ENCODE assay signal across 17 mouse cellular contexts in the genomic region with DNA sequence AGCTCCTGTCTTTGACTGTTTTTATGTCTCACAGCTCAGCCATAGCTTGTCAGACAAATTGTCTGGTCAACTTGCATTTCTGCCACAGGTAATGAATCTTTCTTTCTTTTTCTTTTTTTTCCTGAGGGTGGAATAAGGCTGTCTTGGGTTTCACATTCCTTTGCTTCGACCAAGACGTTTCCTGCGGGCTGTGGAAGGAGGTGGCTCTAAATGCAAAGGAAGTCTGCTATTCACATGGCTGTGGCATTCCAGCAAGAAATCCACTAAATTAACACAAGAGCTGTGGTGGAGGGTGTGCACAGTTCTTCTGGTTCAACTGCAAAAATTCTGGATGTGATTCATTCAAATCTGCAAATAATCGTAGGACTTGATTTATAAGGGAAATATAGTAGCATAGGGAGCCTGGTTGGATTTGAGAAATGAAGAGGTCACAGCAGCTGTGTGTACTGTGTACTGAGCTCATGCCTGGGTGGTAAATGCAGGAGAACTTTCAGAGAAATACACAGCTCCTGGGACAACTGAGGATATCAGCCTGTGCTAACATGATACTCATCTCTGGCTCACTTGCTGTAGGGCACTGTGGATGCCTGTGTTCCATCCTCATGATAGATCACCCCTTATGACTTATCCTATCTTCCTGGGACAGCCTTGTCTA.
A peak's percentile ranks its signal among the peaks of the same experiment; 100 is the strongest.
DNase-seq lines count a peak whose midpoint lies in the region; ATAC-seq lines count a peak whose summit lies in the region.
"Had no signal": no experiment of that assay in that cellular context is flagged by ENCODE, and none has a peak within 500 bp of the region (broad histone marks: within the 10 kb centered on the region; RNA-seq: fewer than 3 reads in every experiment).

No protein-coding gene starts in this region.

- 0 out of 2 replicates have a peak, but pooled peaks cover 3% of the 10 kb centered on the region for H3K4me1 ChIP-seq in kidney, embryonic 14.5 days (ENCODE audit: control insufficient read depth, insufficient read depth, low read length)
- peaks cover 30% of the 10 kb centered on the region for H3K4me1 ChIP-seq in embryonic facial prominence, embryonic 14.5 days (ENCODE audit: control insufficient read depth, insufficient read depth, low read length)
- H3K4me1 ChIP-seq in limb, embryonic 13.5 days, result peaks cover 35% of the 10 kb centered on the region
- H3K4me1 ChIP-seq: stomach, embryonic 15.5 days had no signal

- no peak overlapping the region for H3K4me3 ChIP-seq in kidney, embryonic 14.5 days (ENCODE audit: low read length)
- H3K4me3 ChIP-seq in embryonic facial prominence, embryonic 14.5 days (ENCODE audit: low read depth, low read length), result no peak overlapping the region
- no peak overlapping the region for H3K4me3 ChIP-seq in limb, embryonic 13.5 days
- H3K4me3 ChIP-seq: forebrain, embryonic 10.5 days; heart, adult 2 months; stomach, embryonic 15.5 days had no signal

- ATAC-seq in kidney, embryonic 14.5 days (ENCODE audit: low FRiP score, low TSS enrichment), result peak; percentile 83
- ATAC-seq in embryonic facial prominence, embryonic 14.5 days (ENCODE audit: low read depth), result peak; percentile 48; the same call in 1 of the 2 replicates
- ATAC-seq in limb, embryonic 13.5 days (ENCODE audit: low FRiP score, low read depth), result peak; percentile 71; the same call in 1 of the 2 replicates
- ATAC-seq in erythroid progenitor cell, adult 5-6 weeks (replicated peaks; ENCODE audit: low FRiP score, poor library complexity, severe bottlenecking), result no peak
- ATAC-seq: midbrain, embryonic 16.5 days had no signal

- no peak overlapping the region for H3K4me2 ChIP-seq in kidney, embryonic 14.5 days (replicated peaks; ENCODE audit: low read depth, low read length)
- no peak overlapping the region for H3K4me2 ChIP-seq in embryonic facial prominence, embryonic 14.5 days (ENCODE audit: low read depth, low read length)
- H3K4me2 ChIP-seq in limb, embryonic 13.5 days (replicated peaks), result peak overlapping the region; percentile 3; the same call in 1 of the 2 replicates
- H3K4me2 ChIP-seq: stomach, embryonic 15.5 days had no signal

- no peak overlapping the region for H3K9ac ChIP-seq in kidney, embryonic 14.5 days (ENCODE audit: low read depth, low read length)
- no peak overlapping the region for H3K9ac ChIP-seq in embryonic facial prominence, embryonic 14.5 days (ENCODE audit: low read depth, low read length)
- H3K9ac ChIP-seq in limb, embryonic 13.5 days, result no peak overlapping the region
- H3K9ac ChIP-seq: liver, embryonic 14.5 days; stomach, embryonic 15.5 days had no signal

- H3K36me3 ChIP-seq in kidney, embryonic 14.5 days (ENCODE audit: control insufficient read depth, insufficient read depth, low read length), result no peaks in the 10 kb centered on the region
- no peaks in the 10 kb centered on the region for H3K36me3 ChIP-seq in embryonic facial prominence, embryonic 14.5 days (ENCODE audit: control insufficient read depth, insufficient read depth, low read length)
- no peaks in the 10 kb centered on the region for H3K36me3 ChIP-seq in limb, embryonic 13.5 days
- H3K36me3 ChIP-seq: forebrain, embryonic 10.5 days; stomach, embryonic 15.5 days had no signal

- DNase-seq in kidney, adult 8-10 months, result no peak
- peak; percentile 56 for DNase-seq in ZHBTc4 (ENCODE audit: low read depth, low spot score)
- peak; percentile 80 for DNase-seq in embryonic facial prominence, embryonic 14.5 days (ENCODE audit: low spot score)
- DNase-seq in adrenal gland, adult 18-20 months (ENCODE audit: low spot score in 2 of 2), result no peak
- no peak for DNase-seq in frontal cortex, adult 2 months (ENCODE audit: extremely low spot score in 1 of 2, low spot score in 1 of 2)
- DNase-seq: cerebellum, postnatal 25 days; gastrocnemius, postnatal 14 days; heart, adult 2 months; lung, postnatal 10 days; right cerebral cortex, adult 18-20 months had no signal

- H3K27ac ChIP-seq in kidney, embryonic 14.5 days (ENCODE audit: low read depth, low read length), result peak overlapping the region; percentile 37; the same call in 1 of the 2 replicates
- peak overlapping the region; percentile 52 for H3K27ac ChIP-seq in embryonic facial prominence, embryonic 14.5 days (replicated peaks; ENCODE audit: low read depth, low read length)
- H3K27ac ChIP-seq in limb, embryonic 13.5 days, result peak overlapping the region; percentile 74
- H3K27ac ChIP-seq: forebrain, embryonic 10.5 days; heart, adult 2 months; liver, embryonic 14.5 days; stomach, embryonic 15.5 days had no signal

- 18% methylated on average over 4 of the region's 4 CpGs for WGBS in kidney, embryonic 14.5 days
- 8% methylated on average over 4 of the region's 4 CpGs for WGBS in embryonic facial prominence, embryonic 14.5 days
- WGBS in limb, embryonic 13.5 days, result 8% methylated on average over 4 of the region's 4 CpGs

- H3K27me3 ChIP-seq in kidney, embryonic 14.5 days (ENCODE audit: control insufficient read depth, insufficient read depth, low read length), result no peaks in the 10 kb centered on the region
- H3K27me3 ChIP-seq in embryonic facial prominence, embryonic 14.5 days (replicated peaks; ENCODE audit: control insufficient read depth, insufficient read depth, low read length), result no peaks in the 10 kb centered on the region
- no peaks in the 10 kb centered on the region for H3K27me3 ChIP-seq in limb, embryonic 13.5 days
- H3K27me3 ChIP-seq: stomach, embryonic 15.5 days had no signal

- H3K9me3 ChIP-seq in kidney, embryonic 14.5 days (ENCODE audit: control insufficient read depth, low read length), result no peaks in the 10 kb centered on the region
- H3K9me3 ChIP-seq in embryonic facial prominence, embryonic 14.5 days (ENCODE audit: control insufficient read depth, low read length), result no peaks in the 10 kb centered on the region
- no peaks in the 10 kb centered on the region for H3K9me3 ChIP-seq in limb, embryonic 13.5 days
- H3K9me3 ChIP-seq: forebrain, embryonic 10.5 days; stomach, embryonic 15.5 days had no signal

Comparison
In these comparisons a context has a peak if more than half of its experiments do, and no peak if none do; other contexts are left out.
1. DNase-seq: peak in ZHBTc4 (single experiment) and embryonic facial prominence, embryonic 14.5 days (single experiment); none in kidney, adult 8-10 months (0 of 2), adrenal gland, adult 18-20 months (0 of 2) and frontal cortex, adult 2 months (0 of 2).
2. Peak in every context shown above with its lines, with median percentiles within 50 percentile points of each other: H3K27ac ChIP-seq.